Mouse (Mus musculus) adrenal gland, adult 2 months (tissue): Measurements from ENCODE around the gene Mysm1. TPM values are rescaled to one million over a fixed set of nuclear protein-coding genes. Genes with fewer than 3 reads are reported as not detected.

Experiments
- DNase-seq: peaks from one replicate; pipeline ENCODE4 v3.0.0; 2021
- polyA plus RNA-seq: library from polyadenylated mRNA; depleted of rRNA; stranded (reverse); fragments of >200 nt; gene quantifications from 2 replicates; pipeline ENCODE4 v1.2.3, GENCODE M21; 2012; rRNA removed
- total RNA-seq, 2 experiments: library from RNA; stranded (reverse); gene quantifications; 2 replicates each; pipeline ENCODE4 v1.2.3; 2021

Mysm1 gene
- total and polyA plus RNA-seq, 3 experiments: 1.0 to 25.2 (median 19.9) TPM

- DNase-seq: no peak
These were observed 26.1 kb downstream of the Mysm1 start for GRCm38 (mm10) chr4:94952773-94953172.

DNA sequence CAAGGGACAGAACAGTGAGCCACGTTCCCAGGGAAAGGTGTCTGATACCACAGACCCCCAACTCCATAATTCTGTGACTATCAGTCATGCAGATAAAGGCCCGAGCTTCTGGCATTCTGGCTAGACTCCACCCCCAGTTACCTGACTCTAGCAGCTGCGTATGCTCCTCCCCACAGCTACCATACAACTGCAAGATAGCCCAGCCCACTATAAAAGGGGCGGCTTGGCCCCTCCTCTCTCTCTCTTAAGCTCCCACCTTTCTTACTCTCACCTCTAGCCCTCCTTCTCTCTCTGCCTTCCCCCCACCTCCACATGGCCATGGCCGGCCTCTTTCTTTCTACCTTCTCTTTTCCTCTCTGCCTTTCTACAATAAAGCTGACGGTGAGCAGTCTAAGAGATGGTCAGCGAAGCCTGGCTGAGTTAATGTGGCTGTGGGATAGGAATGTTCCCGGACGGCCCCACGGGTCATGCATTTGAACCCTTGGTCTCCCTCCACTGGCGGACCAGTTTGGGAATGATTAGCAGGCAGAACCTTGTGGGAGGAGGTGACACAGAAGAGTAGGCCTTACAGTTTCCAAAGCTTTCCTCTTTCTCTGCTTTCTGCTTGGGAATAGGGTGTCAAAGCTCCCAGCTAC, 37.6 kb downstream of the Mysm1 start:
- no peak for DNase-seq

GRCm38 (mm10) chr4:94928743-94929142, 50.2 kb downstream of the Mysm1 start, which contains the start of gene Eqtn:
Gene Eqtn, minus strand, starts transcription at chr4:94928843.
- DNase-seq: no peak

DNA sequence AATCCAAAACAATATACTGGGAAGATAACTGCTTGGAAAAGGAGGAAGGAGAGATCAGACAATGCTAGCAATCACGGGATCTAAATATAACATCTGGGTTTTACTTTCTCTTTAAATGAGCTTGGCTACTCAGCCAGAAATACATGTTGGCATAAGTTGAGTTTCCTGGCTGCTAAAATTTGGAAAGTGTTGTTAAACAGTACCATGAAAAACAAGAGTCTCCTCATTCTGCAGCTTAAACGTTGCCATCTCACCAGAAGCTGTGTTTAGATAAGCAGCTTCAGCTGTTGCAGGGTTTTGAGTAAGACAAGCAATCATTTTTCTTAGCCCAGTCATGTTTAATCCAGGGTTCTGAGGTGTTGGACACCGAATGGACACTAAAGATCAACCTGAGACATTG, 77.1 kb downstream of the Mysm1 start:
- DNase-seq: no peak

DNA sequence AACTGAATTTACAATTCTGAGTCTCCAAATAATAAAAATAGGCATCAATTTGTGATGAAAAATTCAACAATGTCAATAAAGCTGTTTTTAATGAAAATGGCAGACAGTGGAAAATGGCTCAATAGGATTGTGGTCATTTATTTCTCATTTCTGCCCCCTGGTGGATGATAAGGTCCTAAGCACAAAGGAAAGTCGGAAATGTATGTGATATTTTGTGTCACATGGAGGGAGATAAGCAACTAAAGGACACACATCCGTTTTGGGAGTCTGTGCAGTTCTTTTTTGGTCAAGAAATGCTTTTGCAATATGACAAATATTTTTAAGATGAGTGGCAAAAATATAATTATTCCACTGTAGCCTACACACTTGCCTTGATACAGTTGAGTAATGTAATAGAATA, 78.2 kb downstream of the Mysm1 start:
- peak; percentile 10 for DNase-seq

Other genes with a start within 250 kb of the Mysm1 start
- gene Tek, start 239.8 kb downstream of the Mysm1 start, total RNA-seq: 10 to 100 TPM; 40.4 to 59.5 TPM
- gene Tek, start 239.8 kb downstream of the Mysm1 start, polyA plus RNA-seq: 5.4 and 5.7 TPM in 2 replicates
- not detected for gene Eqtn, start 50.3 kb downstream of the Mysm1 start, total RNA-seq
- gene Eqtn, start 50.3 kb downstream of the Mysm1 start, polyA plus RNA-seq: 0.11 TPM in 1 of 2 replicates, not detected in the other
- 100 to 1,000 TPM; 137 to 233 TPM for gene Jun, start 73.1 kb upstream of the Mysm1 start, total RNA-seq
- gene Jun, start 73.1 kb upstream of the Mysm1 start, polyA plus RNA-seq: 187 and 234 TPM in 2 replicates